Mouse (Mus musculus): Measurements from ENCODE around the gene Lpar5. TPM values are rescaled to one million over a fixed set of nuclear protein-coding genes. Genes with fewer than 3 reads are reported as not detected.
"Not testable (repeated sequence)": the region's sequence is repeated elsewhere in the genome, so short reads cannot be mapped to it uniquely, and the experiment has no call there.

The Lpar5 gene
- total RNA-seq (2015; ENCODE audit: low replicate concordance) (3.6 and 10.9 TPM in 2 replicates), total RNA-seq (2017; ENCODE audit: low replicate concordance) (not detected in 2 replicates)

- no peak for ATAC-seq (replicated peaks; ENCODE audit: low FRiP score, poor library complexity, severe bottlenecking)
Measured at GRCm38 (mm10) chr6:125067571-125067995, at the start of gene Lpar5. Gene Lpar5 (plus strand): TSS chr6:125067920.

- ATAC-seq (replicated peaks; ENCODE audit: low FRiP score, poor library complexity, severe bottlenecking), result peak; percentile 81
Measured at GRCm38 (mm10) chr6:125030532-125030931, 37.2 kb upstream of the Lpar5 start.

GRCm38 (mm10) chr6:125031604-125032003 is 36.1 kb upstream of the Lpar5 start:
- ATAC-seq (replicated peaks; ENCODE audit: low FRiP score, poor library complexity, severe bottlenecking), result no peak

GRCm38 (mm10) chr6:125038666-125039065 is 29.1 kb upstream of the Lpar5 start:
- no peak for ATAC-seq (replicated peaks; ENCODE audit: low FRiP score, poor library complexity, severe bottlenecking)

GRCm38 (mm10) chr6:125039131-125039530 is 28.6 kb upstream of the Lpar5 start:
- peak; percentile 41 for ATAC-seq (replicated peaks; ENCODE audit: low FRiP score, poor library complexity, severe bottlenecking)

GRCm38 (mm10) chr6:125039533-125040153 is 28.1 kb upstream of the Lpar5 start, which contains the start of gene Ing4:
Gene Ing4 (plus strand): TSS chr6:125039760.
- ATAC-seq (replicated peaks; ENCODE audit: low FRiP score, poor library complexity, severe bottlenecking), result peak; percentile 95

GRCm38 (mm10) chr6:125040221-125040620 is 27.5 kb upstream of the Lpar5 start:
- no peak for ATAC-seq (replicated peaks; ENCODE audit: low FRiP score, poor library complexity, severe bottlenecking)

GRCm38 (mm10) chr6:125041047-125041446 is 26.7 kb upstream of the Lpar5 start:
- no peak for ATAC-seq (replicated peaks; ENCODE audit: low FRiP score, poor library complexity, severe bottlenecking)

GRCm38 (mm10) chr6:125042081-125042480 is 25.6 kb upstream of the Lpar5 start:
- ATAC-seq (replicated peaks; ENCODE audit: low FRiP score, poor library complexity, severe bottlenecking), result no peak

- peak; percentile 77 for ATAC-seq (replicated peaks; ENCODE audit: low FRiP score, poor library complexity, severe bottlenecking)
Measured at GRCm38 (mm10) chr6:125046691-125047090, 21.0 kb upstream of the Lpar5 start.

GRCm38 (mm10) chr6:125049678-125050077 is 18.0 kb upstream of the Lpar5 start, which contains the start of gene Acrbp:
Gene Acrbp (plus strand): TSS chr6:125049689.
- no peak for ATAC-seq (replicated peaks; ENCODE audit: low FRiP score, poor library complexity, severe bottlenecking)

- ATAC-seq (replicated peaks; ENCODE audit: low FRiP score, poor library complexity, severe bottlenecking), result no peak
Measured at GRCm38 (mm10) chr6:125051237-125051636, 16.5 kb upstream of the Lpar5 start.

GRCm38 (mm10) chr6:125061493-125061892 is 6.2 kb upstream of the Lpar5 start:
- no peak for ATAC-seq (replicated peaks; ENCODE audit: low FRiP score, poor library complexity, severe bottlenecking)

- no peak for ATAC-seq (replicated peaks; ENCODE audit: low FRiP score, poor library complexity, severe bottlenecking)
Measured at GRCm38 (mm10) chr6:125062511-125062910, 5.2 kb upstream of the Lpar5 start.

- no peak for ATAC-seq (replicated peaks; ENCODE audit: low FRiP score, poor library complexity, severe bottlenecking)
Measured at GRCm38 (mm10) chr6:125063906-125064305, 3.8 kb upstream of the Lpar5 start.

- not testable (repeated sequence) for ATAC-seq (replicated peaks; ENCODE audit: low FRiP score, poor library complexity, severe bottlenecking)
Measured at GRCm38 (mm10) chr6:125065223-125065622, 2.5 kb upstream of the Lpar5 start.

- peak; percentile 81 for ATAC-seq (replicated peaks; ENCODE audit: low FRiP score, poor library complexity, severe bottlenecking)
Measured at GRCm38 (mm10) chr6:125071170-125071895, 3.6 kb downstream of the Lpar5 start.

- ATAC-seq (replicated peaks; ENCODE audit: low FRiP score, poor library complexity, severe bottlenecking), result no peak
Measured at GRCm38 (mm10) chr6:125071896-125072279, 4.2 kb downstream of the Lpar5 start.

GRCm38 (mm10) chr6:125073825-125074224 is 6.1 kb downstream of the Lpar5 start:
- no peak for ATAC-seq (replicated peaks; ENCODE audit: low FRiP score, poor library complexity, severe bottlenecking)

GRCm38 (mm10) chr6:125081394-125081793 is 13.7 kb downstream of the Lpar5 start:
- ATAC-seq (replicated peaks; ENCODE audit: low FRiP score, poor library complexity, severe bottlenecking), result no peak
